ENCODE assay signal across 21 mouse cellular contexts in the genomic region with DNA sequence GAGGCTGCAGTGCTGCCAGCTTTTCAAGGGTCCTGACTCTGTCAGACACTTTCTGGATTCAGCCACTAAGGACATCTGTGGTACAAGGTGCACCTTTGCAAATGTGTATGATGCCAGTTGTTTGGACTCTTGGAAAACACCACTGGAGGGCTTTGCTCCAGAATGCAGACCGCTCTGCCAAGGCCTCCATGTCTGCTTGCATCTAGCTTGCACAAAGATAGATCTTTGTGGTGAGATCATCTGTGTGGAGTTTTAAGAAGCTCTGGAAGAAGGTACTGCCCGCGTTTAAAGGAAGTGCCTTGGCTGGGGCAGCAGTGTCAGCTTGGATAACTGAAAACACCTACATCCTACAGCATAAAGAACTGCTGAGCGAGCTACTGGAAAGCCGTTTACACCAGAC. TPM values are rescaled to one million over a fixed set of nuclear protein-coding genes. Genes with fewer than 3 reads are reported as not detected.
DNase-seq lines count a peak whose midpoint lies in the region; ATAC-seq lines count a peak whose summit lies in the region.
"Had no signal": no experiment of that assay in that cellular context is flagged by ENCODE, and none has a peak within 500 bp of the region (broad histone marks: within the 10 kb centered on the region; RNA-seq: fewer than 3 reads in every experiment).

No protein-coding gene starts in this region.

- peak; percentile 36 for ATAC-seq in frontal cortex, adult (ENCODE audit: low TSS enrichment)
- no peak for ATAC-seq in limb, embryonic 12.5 days (ENCODE audit: insufficient number of reproducible peaks, insufficient read depth, low FRiP score, low TSS enrichment, low read depth)

- H3K4me1 ChIP-seq in limb, embryonic 12.5 days (replicated peaks) = peaks cover 5% of the 10 kb centered on the region; the same call in 1 of the 2 replicates
- 0 out of 2 replicates have a peak, but pooled peaks cover 3% of the 10 kb centered on the region for H3K4me1 ChIP-seq in limb, embryonic 10.5 days

- H3K27me3 ChIP-seq in limb, embryonic 12.5 days = peaks cover 7% of the 10 kb centered on the region; the same call in 1 of the 2 replicates
- peaks cover 14% of the 10 kb centered on the region for H3K27me3 ChIP-seq in limb, embryonic 10.5 days (ENCODE audit: low read depth, poor library complexity, severe bottlenecking)
- H3K27me3 ChIP-seq: neural tube, embryonic 12.5 days had no signal

- no peak overlapping the region for H3K4me2 ChIP-seq in limb, embryonic 12.5 days
- H3K4me2 ChIP-seq: embryonic facial prominence, embryonic 13.5 days; heart, embryonic 15.5 days; neural tube, embryonic 12.5 days; stomach, embryonic 15.5 days had no signal

- peak overlapping the region; percentile 14 for H3K27ac ChIP-seq in limb, embryonic 12.5 days
- H3K27ac ChIP-seq in limb, embryonic 10.5 days = no peak overlapping the region
- H3K27ac ChIP-seq: hindbrain, embryonic 10.5 days; liver, embryonic 14.5 days; neural tube, embryonic 12.5 days had no signal

- 85% methylated on average over 5 of the region's 5 CpGs for WGBS in limb, embryonic 12.5 days
- WGBS in limb, embryonic 10.5 days = 88% methylated on average over 5 of the region's 5 CpGs

- DNase-seq in frontal cortex, postnatal 36 days (ENCODE audit: low spot score in 2 of 2) = no peak
- DNase-seq in limb, embryonic 10.5 days (ENCODE audit: low spot score) = no peak
- peak; percentile 9 for DNase-seq in thymus, postnatal 0 days (ENCODE audit: low spot score)
- DNase-seq in thymus, adult 18-20 months = no peak
- DNase-seq in lung, postnatal 36 days = no peak
- DNase-seq: cerebellum, adult 9-10 months; gastrocnemius, postnatal 14 days; heart, adult 2 months; kidney, adult 8-10 months; kidney, postnatal 14 days; right cerebral cortex, postnatal 25 days; thymus, postnatal 14 days had no signal

- H3K9me3 ChIP-seq in limb, embryonic 12.5 days = no peaks in the 10 kb centered on the region
- H3K9me3 ChIP-seq in limb, embryonic 10.5 days (replicated peaks) = no peaks in the 10 kb centered on the region
- H3K9me3 ChIP-seq: embryonic facial prominence, embryonic 13.5 days; heart, embryonic 15.5 days; hindbrain, embryonic 10.5 days; neural tube, embryonic 12.5 days; stomach, embryonic 15.5 days had no signal

- peaks cover 36% of the 10 kb centered on the region; the same call in 1 of the 2 replicates for H3K36me3 ChIP-seq in limb, embryonic 12.5 days
- H3K36me3 ChIP-seq in limb, embryonic 10.5 days = peaks cover 25% of the 10 kb centered on the region
- H3K36me3 ChIP-seq: heart, embryonic 15.5 days; stomach, embryonic 15.5 days had no signal

- H3K4me3 ChIP-seq in limb, embryonic 12.5 days (replicated peaks) = no peak overlapping the region
- no peak overlapping the region for H3K4me3 ChIP-seq in limb, embryonic 10.5 days
- H3K4me3 ChIP-seq: embryonic facial prominence, embryonic 13.5 days; heart, adult 2 months; heart, embryonic 15.5 days; hindbrain, embryonic 10.5 days; neural tube, embryonic 12.5 days; stomach, embryonic 15.5 days had no signal

- no peak overlapping the region for H3K9ac ChIP-seq in limb, embryonic 12.5 days (replicated peaks)
- H3K9ac ChIP-seq: embryonic facial prominence, embryonic 13.5 days; heart, embryonic 15.5 days; liver, embryonic 14.5 days; neural tube, embryonic 12.5 days; stomach, embryonic 15.5 days had no signal

RNA-seq across cellular contexts. Expression of a gene that starts 6.7 kb away (rescaled TPM):
- polyA plus RNA-seq in limb, embryonic 12.5 days (2016; fragmentation: Nextera tagmentation; extraction: Ambion mirVana) = 11.3 and 11.6 TPM in 2 replicates
- 2.0 and 2.6 TPM in 2 replicates for polyA plus RNA-seq in limb, embryonic 10.5 days (2016; fragmentation: Nextera tagmentation; extraction: Ambion mirVana)
- polyA plus RNA-seq in thymus, postnatal 0 days (2015; fragmentation: Nextera tagmentation; extraction: Ambion mirVana) = 0.47 and 0.60 TPM in 2 replicates

RNA-seq across cellular contexts. Expression of a gene that starts 21.7 kb away (rescaled TPM):
- polyA plus RNA-seq in limb, embryonic 12.5 days (2016; fragmentation: Nextera tagmentation; extraction: Ambion mirVana) = 0.55 and 0.83 TPM in 2 replicates
- 0.30 and 0.69 TPM in 2 replicates for polyA plus RNA-seq in limb, embryonic 10.5 days (2016; fragmentation: Nextera tagmentation; extraction: Ambion mirVana)
- polyA plus RNA-seq in thymus, postnatal 0 days (2015; fragmentation: Nextera tagmentation; extraction: Ambion mirVana) = 0.29 and 0.31 TPM in 2 replicates
- polyA plus RNA-seq: C2C12 had no signal

RNA-seq across cellular contexts. Expression of a gene that starts 38.2 kb away (rescaled TPM):
- polyA plus RNA-seq in limb, embryonic 12.5 days (2016; fragmentation: Nextera tagmentation; extraction: Ambion mirVana) = 4.2 and 4.3 TPM in 2 replicates
- 6.8 and 7.3 TPM in 2 replicates for polyA plus RNA-seq in limb, embryonic 10.5 days (2016; fragmentation: Nextera tagmentation; extraction: Ambion mirVana)
- 2.0 and 2.2 TPM in 2 replicates for polyA plus RNA-seq in thymus, postnatal 0 days (2015; fragmentation: Nextera tagmentation; extraction: Ambion mirVana)

RNA-seq across cellular contexts. Expression of a gene that starts 46.0 kb away (rescaled TPM):
- polyA plus RNA-seq in limb, embryonic 12.5 days (2016; fragmentation: Nextera tagmentation; extraction: Ambion mirVana) = 31.2 and 32.7 TPM in 2 replicates
- polyA plus RNA-seq in limb, embryonic 10.5 days (2016; fragmentation: Nextera tagmentation; extraction: Ambion mirVana) = 29.7 and 34.5 TPM in 2 replicates
- polyA plus RNA-seq in thymus, postnatal 0 days (2015; fragmentation: Nextera tagmentation; extraction: Ambion mirVana) = 17.0 TPM in 2 replicates

RNA-seq across cellular contexts. Expression of a gene that starts 46.1 kb away (rescaled TPM):
- polyA plus RNA-seq in limb, embryonic 12.5 days (2016; fragmentation: Nextera tagmentation; extraction: Ambion mirVana) = 78.7 and 80.2 TPM in 2 replicates
- 98.9 and 103 TPM in 2 replicates for polyA plus RNA-seq in limb, embryonic 10.5 days (2016; fragmentation: Nextera tagmentation; extraction: Ambion mirVana)
- 49.7 and 50.6 TPM in 2 replicates for polyA plus RNA-seq in thymus, postnatal 0 days (2015; fragmentation: Nextera tagmentation; extraction: Ambion mirVana)
